Mouse (Mus musculus): Measurements from ENCODE around the gene Anxa7. TPM values are rescaled to one million over a fixed set of nuclear protein-coding genes. Genes with fewer than 3 reads are reported as not detected.
A peak's percentile ranks its signal among the peaks of the same experiment; 100 is the strongest.

The Anxa7 gene
- polyA plus RNA-seq, 1 experiment from 2014 or later = 38.1 TPM

DNA sequence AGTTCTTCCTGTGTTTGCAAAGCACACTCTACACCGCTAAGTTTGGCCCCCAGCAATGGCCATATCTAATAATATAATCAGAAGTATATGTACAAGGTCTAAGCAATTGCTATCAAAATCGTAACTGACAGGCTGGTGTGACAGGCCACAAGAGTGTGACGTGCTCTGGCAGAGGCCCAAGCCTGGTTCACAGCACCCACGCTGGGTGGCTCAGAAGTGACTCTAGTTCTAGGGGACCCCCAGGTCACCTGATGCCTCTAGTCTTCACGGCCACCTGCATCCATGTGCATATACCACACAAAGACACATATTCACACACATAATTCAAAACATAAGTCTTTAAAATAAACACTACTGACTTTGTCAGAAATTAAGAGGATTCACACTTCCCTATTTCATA, 27.0 kb downstream of the Anxa7 start:
- no peaks in the 10 kb centered on the region for H3K4me1 ChIP-seq (ENCODE audit: control insufficient read depth, insufficient read depth, low read length)
- H3K27ac ChIP-seq (ENCODE audit: low read depth, low read length) = no peak overlapping the region
- no peaks in the 10 kb centered on the region for H3K9me3 ChIP-seq (replicated peaks; ENCODE audit: control insufficient read depth, low read length)
- peaks cover 7% of the 10 kb centered on the region for H3K36me3 ChIP-seq (ENCODE audit: control insufficient read depth, insufficient read depth, low read length)
- no peaks in the 10 kb centered on the region for H3K27me3 ChIP-seq (ENCODE audit: control insufficient read depth, insufficient read depth, low read length)
- H3K9ac ChIP-seq (ENCODE audit: low read depth, low read length) = no peak overlapping the region
- ATAC-seq (replicated peaks; ENCODE audit: insufficient number of reproducible peaks, low FRiP score, low TSS enrichment) = no peak
- H3K4me2 ChIP-seq = no peak overlapping the region
- H3K4me3 ChIP-seq (ENCODE audit: low read depth, low read length) = no peak overlapping the region
- 91% methylated on average over 5 of the region's 5 CpGs for WGBS (ENCODE audit: insufficient replicate concordance)

GRCm38 (mm10) chr14:20451765-20452331, 28.1 kb downstream of the Anxa7 start, which contains the start of gene Cfap70:
Gene Cfap70, minus strand, starts transcription at chr14:20452226.
- peak within 1 kb of the TSS; percentile 66 for H3K9ac ChIP-seq (ENCODE audit: low read depth, low read length)
- no peak within 1 kb of the TSS for H3K27ac ChIP-seq (ENCODE audit: low read depth, low read length)
- no peaks in the 10 kb centered on the region for H3K4me1 ChIP-seq (ENCODE audit: control insufficient read depth, insufficient read depth, low read length)
- ATAC-seq (replicated peaks; ENCODE audit: insufficient number of reproducible peaks, low FRiP score, low TSS enrichment) = no peak
- H3K4me3 ChIP-seq (ENCODE audit: low read depth, low read length) = peak within 1 kb of the TSS; percentile 41
- H3K36me3 ChIP-seq (ENCODE audit: control insufficient read depth, insufficient read depth, low read length) = peaks cover 7% of the 10 kb centered on the region
- H3K9me3 ChIP-seq (replicated peaks; ENCODE audit: control insufficient read depth, low read length) = no peaks in the 10 kb centered on the region
- H3K4me2 ChIP-seq = peak within 1 kb of the TSS; percentile 76
- WGBS (ENCODE audit: insufficient replicate concordance) = 3% methylated on average over 15 of the region's 15 CpGs
- no peaks in the 10 kb centered on the region for H3K27me3 ChIP-seq (ENCODE audit: control insufficient read depth, insufficient read depth, low read length)

GRCm38 (mm10) chr14:20451302-20451701, 28.6 kb downstream of the Anxa7 start:
- WGBS (ENCODE audit: insufficient replicate concordance) = 12% methylated on average over 2 of the region's 2 CpGs
- no peaks in the 10 kb centered on the region for H3K27me3 ChIP-seq (ENCODE audit: control insufficient read depth, insufficient read depth, low read length)
- peak overlapping the region; percentile 76 for H3K4me2 ChIP-seq
- ATAC-seq (replicated peaks; ENCODE audit: insufficient number of reproducible peaks, low FRiP score, low TSS enrichment) = no peak
- no peak overlapping the region for H3K27ac ChIP-seq (ENCODE audit: low read depth, low read length)
- peaks cover 6% of the 10 kb centered on the region for H3K36me3 ChIP-seq (ENCODE audit: control insufficient read depth, insufficient read depth, low read length)
- H3K9ac ChIP-seq (ENCODE audit: low read depth, low read length) = peak overlapping the region; percentile 66; the same call in 1 of the 2 replicates
- peak overlapping the region; percentile 41 for H3K4me3 ChIP-seq (ENCODE audit: low read depth, low read length)
- H3K9me3 ChIP-seq (replicated peaks; ENCODE audit: control insufficient read depth, low read length) = no peaks in the 10 kb centered on the region
- no peaks in the 10 kb centered on the region for H3K4me1 ChIP-seq (ENCODE audit: control insufficient read depth, insufficient read depth, low read length)

DNA sequence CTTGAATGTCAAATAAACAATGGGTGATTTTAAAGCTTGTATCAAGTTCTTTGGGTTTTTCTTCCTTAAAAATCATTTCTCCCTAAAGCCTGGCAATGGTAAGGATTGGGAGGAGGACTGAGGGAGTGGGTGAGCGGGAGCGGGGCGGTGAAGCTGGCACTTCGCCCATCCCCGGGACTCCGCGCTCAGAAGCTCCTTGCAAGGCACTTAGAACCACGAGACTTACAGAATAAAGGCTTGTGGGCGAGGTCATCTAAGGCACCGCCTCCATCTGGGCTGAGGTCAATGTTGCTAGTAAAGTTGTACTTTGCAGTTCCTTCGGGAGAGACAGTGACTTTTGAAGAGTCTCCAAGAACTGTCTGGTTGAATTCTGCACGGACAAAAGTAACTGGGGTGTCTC, 32.7 kb downstream of the Anxa7 start:
- Histone ChIP-seq H3K4me3 (ENCODE audit: low read depth, low read length) (no peak overlapping the region), H3K27me3 (ENCODE audit: control insufficient read depth, insufficient read depth, low read length) (no peaks in the 10 kb centered on the region), H3K36me3 (ENCODE audit: control insufficient read depth, insufficient read depth, low read length) (no peaks in the 10 kb centered on the region), H3K4me2 (no peak overlapping the region), H3K27ac (ENCODE audit: low read depth, low read length) (no peak overlapping the region), H3K4me1 (ENCODE audit: control insufficient read depth, insufficient read depth, low read length) (no peaks in the 10 kb centered on the region), H3K9ac (ENCODE audit: low read depth, low read length) (no peak overlapping the region), H3K9me3 (replicated peaks; ENCODE audit: control insufficient read depth, low read length) (no peaks in the 10 kb centered on the region)
- ATAC-seq (replicated peaks; ENCODE audit: insufficient number of reproducible peaks, low FRiP score, low TSS enrichment) = no peak
- whole genome bisulfite sequencing (ENCODE audit: insufficient replicate concordance) = 64% methylated on average over 12 of the region's 12 CpGs

GRCm38 (mm10) chr14:20442252-20442651, 37.7 kb downstream of the Anxa7 start:
- ATAC-seq (replicated peaks; ENCODE audit: insufficient number of reproducible peaks, low FRiP score, low TSS enrichment) = no peak
- Histone ChIP-seq H3K4me1 (ENCODE audit: control insufficient read depth, insufficient read depth, low read length) (no peaks in the 10 kb centered on the region), H3K4me2 (peak overlapping the region; percentile 43), H3K27ac (ENCODE audit: low read depth, low read length) (no peak overlapping the region), H3K27me3 (ENCODE audit: control insufficient read depth, insufficient read depth, low read length) (no peaks in the 10 kb centered on the region), H3K9me3 (replicated peaks; ENCODE audit: control insufficient read depth, low read length) (no peaks in the 10 kb centered on the region), H3K36me3 (ENCODE audit: control insufficient read depth, insufficient read depth, low read length) (no peaks in the 10 kb centered on the region), H3K9ac (ENCODE audit: low read depth, low read length) (no peak overlapping the region), H3K4me3 (ENCODE audit: low read depth, low read length) (no peak overlapping the region)
- WGBS (ENCODE audit: insufficient replicate concordance) = 44% methylated on average over 17 of the region's 17 CpGs

- Histone ChIP-seq H3K4me1 (ENCODE audit: control insufficient read depth, insufficient read depth, low read length) (no peaks in the 10 kb centered on the region), H3K27ac (ENCODE audit: low read depth, low read length) (no peak overlapping the region), H3K9ac (ENCODE audit: low read depth, low read length) (no peak overlapping the region), H3K36me3 (ENCODE audit: control insufficient read depth, insufficient read depth, low read length) (no peaks in the 10 kb centered on the region), H3K4me3 (ENCODE audit: low read depth, low read length) (no peak overlapping the region), H3K9me3 (replicated peaks; ENCODE audit: control insufficient read depth, low read length) (no peaks in the 10 kb centered on the region), H3K27me3 (ENCODE audit: control insufficient read depth, insufficient read depth, low read length) (no peaks in the 10 kb centered on the region), H3K4me2 (no peak overlapping the region)
- no peak for ATAC-seq (replicated peaks; ENCODE audit: insufficient number of reproducible peaks, low FRiP score, low TSS enrichment)
- 63% methylated on average over 6 of the region's 6 CpGs for WGBS (ENCODE audit: insufficient replicate concordance)
Measured at GRCm38 (mm10) chr14:20436976-20437375, 43.0 kb downstream of the Anxa7 start.

GRCm38 (mm10) chr14:20432420-20432819, 47.5 kb downstream of the Anxa7 start:
- H3K4me1 ChIP-seq (ENCODE audit: control insufficient read depth, insufficient read depth, low read length) = no peaks in the 10 kb centered on the region
- no peaks in the 10 kb centered on the region for H3K36me3 ChIP-seq (ENCODE audit: control insufficient read depth, insufficient read depth, low read length)
- H3K9me3 ChIP-seq (replicated peaks; ENCODE audit: control insufficient read depth, low read length) = no peaks in the 10 kb centered on the region
- ATAC-seq (replicated peaks; ENCODE audit: insufficient number of reproducible peaks, low FRiP score, low TSS enrichment) = no peak
- WGBS (ENCODE audit: insufficient replicate concordance) = 80% methylated on average over 4 of the region's 4 CpGs
- no peak overlapping the region for H3K9ac ChIP-seq (ENCODE audit: low read depth, low read length)
- H3K4me2 ChIP-seq = no peak overlapping the region
- H3K27ac ChIP-seq (ENCODE audit: low read depth, low read length) = no peak overlapping the region
- no peak overlapping the region for H3K4me3 ChIP-seq (ENCODE audit: low read depth, low read length)
- H3K27me3 ChIP-seq (ENCODE audit: control insufficient read depth, insufficient read depth, low read length) = no peaks in the 10 kb centered on the region

DNA sequence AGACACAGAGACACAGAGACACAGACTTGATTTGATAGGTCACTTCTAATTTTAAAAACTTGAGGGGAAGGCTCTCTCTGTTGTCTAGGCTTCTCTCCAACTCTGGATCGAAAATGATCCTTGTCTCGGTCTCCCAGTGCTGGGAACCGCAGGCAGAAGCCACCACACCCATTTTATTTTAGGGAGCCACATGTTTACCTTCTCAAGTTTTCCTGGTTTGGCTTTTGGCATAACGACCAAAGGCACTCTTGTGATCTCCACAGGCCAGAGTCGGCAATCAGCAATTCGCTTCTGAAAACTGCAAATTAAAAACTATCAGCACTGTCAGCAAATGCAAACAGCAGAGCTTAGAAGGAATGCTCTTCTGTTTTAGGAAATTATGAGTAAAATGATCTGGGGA, 48.2 kb downstream of the Anxa7 start:
- no peak overlapping the region for H3K4me3 ChIP-seq (ENCODE audit: low read depth, low read length)
- WGBS (ENCODE audit: insufficient replicate concordance) = 71% methylated on average over 6 of the region's 6 CpGs

DNA sequence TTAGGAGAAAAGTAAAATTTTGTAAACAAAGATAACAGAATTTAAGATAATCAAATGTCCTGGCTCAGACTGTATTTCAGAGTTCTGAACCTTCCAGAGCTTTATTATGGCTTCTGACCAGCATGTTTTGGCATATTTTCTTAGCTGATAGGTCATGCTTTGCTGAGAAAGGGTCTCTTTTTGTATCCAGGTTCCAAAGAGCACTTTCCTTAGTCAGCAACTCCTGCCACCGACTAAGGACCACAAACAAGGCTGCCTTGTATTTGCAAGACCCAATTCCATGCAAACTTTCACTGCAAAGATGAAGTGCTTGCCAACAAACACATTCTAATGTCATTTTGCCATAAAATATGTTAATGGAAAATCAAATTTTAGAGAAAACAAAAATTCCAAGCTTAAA, 50.1 kb downstream of the Anxa7 start:
- 51% methylated on average over 1 of the region's 1 CpGs for WGBS (ENCODE audit: insufficient replicate concordance)
- H3K4me1 ChIP-seq (ENCODE audit: control insufficient read depth, insufficient read depth, low read length) = no peaks in the 10 kb centered on the region
- no peaks in the 10 kb centered on the region for H3K9me3 ChIP-seq (replicated peaks; ENCODE audit: control insufficient read depth, low read length)
- H3K36me3 ChIP-seq (ENCODE audit: control insufficient read depth, insufficient read depth, low read length) = no peaks in the 10 kb centered on the region
- H3K4me2 ChIP-seq = no peak overlapping the region
- H3K27ac ChIP-seq (ENCODE audit: low read depth, low read length) = no peak overlapping the region
- H3K9ac ChIP-seq (ENCODE audit: low read depth, low read length) = no peak overlapping the region
- no peak for ATAC-seq (replicated peaks; ENCODE audit: insufficient number of reproducible peaks, low FRiP score, low TSS enrichment)
- H3K4me3 ChIP-seq (ENCODE audit: low read depth, low read length) = no peak overlapping the region
- no peaks in the 10 kb centered on the region for H3K27me3 ChIP-seq (ENCODE audit: control insufficient read depth, insufficient read depth, low read length)

More for the DNA sequence above, 48.2 kb downstream of the Anxa7 start:
- H3K27me3 ChIP-seq (ENCODE audit: control insufficient read depth, insufficient read depth, low read length) = no peaks in the 10 kb centered on the region
- H3K9ac ChIP-seq (ENCODE audit: low read depth, low read length) = no peak overlapping the region
- H3K4me1 ChIP-seq (ENCODE audit: control insufficient read depth, insufficient read depth, low read length) = no peaks in the 10 kb centered on the region
- no peak overlapping the region for H3K27ac ChIP-seq (ENCODE audit: low read depth, low read length)
- H3K4me2 ChIP-seq = no peak overlapping the region
- no peaks in the 10 kb centered on the region for H3K36me3 ChIP-seq (ENCODE audit: control insufficient read depth, insufficient read depth, low read length)
- no peaks in the 10 kb centered on the region for H3K9me3 ChIP-seq (replicated peaks; ENCODE audit: control insufficient read depth, low read length)
- no peak for ATAC-seq (replicated peaks; ENCODE audit: insufficient number of reproducible peaks, low FRiP score, low TSS enrichment)
